In the genomic region with DNA sequence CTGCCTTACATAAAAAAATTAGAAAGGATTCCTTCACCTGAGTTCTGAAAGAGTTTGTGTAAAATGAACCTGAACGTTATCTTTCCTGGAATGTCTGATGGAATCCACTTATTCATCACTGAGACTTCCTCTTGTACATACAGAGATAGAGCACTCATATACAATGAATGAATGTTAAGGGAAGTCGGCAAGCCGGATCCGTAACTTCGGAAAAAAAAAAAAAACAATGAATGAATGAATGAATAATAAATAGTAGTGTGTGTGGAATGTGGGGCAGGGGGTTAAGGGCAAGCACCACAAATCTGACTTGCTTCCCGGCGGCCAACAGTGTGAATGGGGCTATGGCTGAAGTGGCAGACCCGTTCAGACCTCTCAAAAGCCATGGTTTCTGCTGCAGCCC, we compare ENCODE assay signal across 9 mouse cellular contexts. TPM values are rescaled to one million over a fixed set of nuclear protein-coding genes. Genes with fewer than 3 reads are reported as not detected.
DNase-seq lines count a peak whose midpoint lies in the region; ATAC-seq and TF ChIP-seq lines count a peak whose summit lies in the region.
"Had no signal": no experiment of that assay in that cellular context is flagged by ENCODE, and none has a peak within 500 bp of the region (broad histone marks: within the 10 kb centered on the region; RNA-seq: fewer than 3 reads in every experiment).

No protein-coding gene starts in this region.

- H3K27ac ChIP-seq in liver, adult 2 months (replicated peaks; ENCODE audit: insufficient read depth, low read depth, low read length) = no peak overlapping the region
- no peak overlapping the region for H3K27ac ChIP-seq in liver, embryonic 11.5 days (ENCODE audit: low read depth, low read length)

- TF ChIP-seq CTCF in liver, adult 2 months (IDR thresholded peaks at IDR 0.05; ENCODE audit: low read depth, low read length) = no peak

- ATAC-seq in liver, embryonic 11.5 days (replicated peaks; ENCODE audit: low FRiP score) = no peak
- peak; percentile 63 for ATAC-seq in granulocyte monocyte progenitor cell, adult 5-6 weeks (replicated peaks; ENCODE audit: poor library complexity, severe bottlenecking)

- no peak overlapping the region for H3K4me2 ChIP-seq in liver, embryonic 11.5 days

- H3K9ac ChIP-seq in liver, adult 2 months (ENCODE audit: low read depth, low read length) = no peak overlapping the region
- H3K9ac ChIP-seq in liver, embryonic 11.5 days (ENCODE audit: low read depth, low read length) = no peak overlapping the region

- H3K79me2 ChIP-seq in liver, adult 2 months (ENCODE audit: control insufficient read depth, insufficient read depth, low read length) = no peaks in the 10 kb centered on the region

- H3K36me3 ChIP-seq in liver, adult 2 months (ENCODE audit: control insufficient read depth, insufficient read depth, low read length) = no peaks in the 10 kb centered on the region
- H3K36me3 ChIP-seq in liver, embryonic 11.5 days (ENCODE audit: control insufficient read depth, insufficient read depth, low read length) = no peaks in the 10 kb centered on the region

- no peaks in the 10 kb centered on the region for H3K9me3 ChIP-seq in liver, embryonic 11.5 days (ENCODE audit: control insufficient read depth, low read length)

- 81% methylated on average over 8 of the region's 8 CpGs for WGBS in liver, adult 2 months
- whole genome bisulfite sequencing in liver, embryonic 11.5 days = 75% methylated on average over 8 of the region's 8 CpGs

- H3K4me1 ChIP-seq in liver, adult 2 months (ENCODE audit: control insufficient read depth, insufficient read depth, low read length) = no peaks in the 10 kb centered on the region
- no peaks in the 10 kb centered on the region for H3K4me1 ChIP-seq in liver, embryonic 11.5 days (replicated peaks; ENCODE audit: control insufficient read depth, insufficient read depth, low read length)

- TF ChIP-seq POLR2A in liver, adult 2 months (IDR thresholded peaks at IDR 0.05; ENCODE audit: extremely low read depth, insufficient read depth, low read length) = no peak

- H3K27me3 ChIP-seq in liver, adult 2 months (ENCODE audit: control insufficient read depth, insufficient read depth, low read length) = no peaks in the 10 kb centered on the region; the same call in 1 of the 2 replicates
- H3K27me3 ChIP-seq in liver, embryonic 11.5 days (replicated peaks; ENCODE audit: control insufficient read depth, insufficient read depth, low read length) = no peaks in the 10 kb centered on the region

- no peak overlapping the region for H3K4me3 ChIP-seq in liver, adult 2 months (ENCODE audit: insufficient read depth, low read depth, low read length)
- no peak overlapping the region for H3K4me3 ChIP-seq in liver, embryonic 11.5 days (ENCODE audit: low read depth, low read length)

- peak; percentile 46 to 66 for DNase-seq in cerebellum, postnatal 14 days
- DNase-seq in cerebellum, adult 9-10 months = no peak
- peak; percentile 65 for DNase-seq in liver, adult 2 months (ENCODE audit: extremely low read depth, low read depth, low spot score)
- no peak for DNase-seq in liver, embryonic 11.5 days (ENCODE audit: low spot score)
- DNase-seq in MN1 (ENCODE audit: low spot score) = peak; percentile 45
- peak; percentile 63 for DNase-seq in retina, adult 2 months (ENCODE audit: low read depth, low spot score)
- DNase-seq in urinary bladder, adult 2 months (ENCODE audit: low spot score) = no peak

RNA-seq across cellular contexts. Expression of a gene that starts 28.2 kb away (rescaled TPM):
- 0.83 and 1.2 TPM in 2 replicates for total RNA-seq in liver, adult 2 months (2014; rRNA removed)
- polyA plus RNA-seq in liver, adult 2 months (2012; rRNA removed) = 1.4 and 1.6 TPM in 2 replicates
- polyA plus RNA-seq in liver, embryonic 11.5 days (2014; fragmentation: Nextera tagmentation; extraction: Ambion mirVana) = 57.6 and 60.2 TPM in 2 replicates
- 0.11 and 0.30 TPM in 2 replicates for total RNA-seq in granulocyte monocyte progenitor cell, adult 5-6 weeks (2014; fragmentation: Nextera tagmentation)
- 0.73 TPM in 1 of 2 replicates, not detected in the other for total RNA-seq in granulocyte monocyte progenitor cell, adult 5-6 weeks (2017)
- 489 and 829 TPM in 2 replicates for polyA plus RNA-seq in urinary bladder, adult 2 months (2012; rRNA removed)

RNA-seq across cellular contexts. Expression of a gene that starts 45.7 kb away (rescaled TPM):
- not detected in 2 replicates for total RNA-seq in liver, adult 2 months (2014; rRNA removed)
- not detected in 2 replicates for polyA plus RNA-seq in liver, adult 2 months (2012; rRNA removed)
- 0.15 and 0.25 TPM in 2 replicates for polyA plus RNA-seq in liver, embryonic 11.5 days (2014; fragmentation: Nextera tagmentation; extraction: Ambion mirVana)
- not detected in 2 replicates for total RNA-seq in granulocyte monocyte progenitor cell, adult 5-6 weeks (2014; fragmentation: Nextera tagmentation)
- not detected in 2 replicates for total RNA-seq in granulocyte monocyte progenitor cell, adult 5-6 weeks (2017)
- polyA plus RNA-seq in urinary bladder, adult 2 months (2012; rRNA removed) = 0.63 and 0.83 TPM in 2 replicates
- total RNA-seq: left cerebral cortex, postnatal 10 days had no signal

RNA-seq across cellular contexts. Expression of a gene that starts 45.8 kb away (rescaled TPM):
- 0.20 and 2.5 TPM in 2 replicates for total RNA-seq in liver, adult 2 months (2014; rRNA removed)
- 0.01 TPM in 1 of 2 replicates, not detected in the other for polyA plus RNA-seq in liver, adult 2 months (2012; rRNA removed)
- polyA plus RNA-seq in liver, embryonic 11.5 days (2014; fragmentation: Nextera tagmentation; extraction: Ambion mirVana) = 0.04 and 0.06 TPM in 2 replicates
- not detected in 2 replicates for total RNA-seq in granulocyte monocyte progenitor cell, adult 5-6 weeks (2014; fragmentation: Nextera tagmentation)
- total RNA-seq in granulocyte monocyte progenitor cell, adult 5-6 weeks (2017) = not detected in 2 replicates
- 0.21 and 0.22 TPM in 2 replicates for polyA plus RNA-seq in urinary bladder, adult 2 months (2012; rRNA removed)
- total RNA-seq: left cerebral cortex, postnatal 10 days had no signal

Comparison
In these comparisons a context has a peak if more than half of its experiments do, and no peak if none do; other contexts are left out.
1. DNase-seq: peak in cerebellum, postnatal 14 days (2 of 2), liver, adult 2 months (single experiment), MN1 (single experiment) and retina, adult 2 months (single experiment); none in cerebellum, adult 9-10 months (single experiment), liver, embryonic 11.5 days (single experiment) and urinary bladder, adult 2 months (single experiment).
2. RNA of a gene that starts 28.2 kb away (polyA plus RNA-seq): 489 to 829 TPM in urinary bladder, adult 2 months and 57.6 to 60.2 TPM in liver, embryonic 11.5 days; 1.4 to 1.6 TPM in liver, adult 2 months; every median in the first group is over 10 times any median in the second.